Mouse (Mus musculus): ENCODE data around the gene Cfap36.

DNA sequence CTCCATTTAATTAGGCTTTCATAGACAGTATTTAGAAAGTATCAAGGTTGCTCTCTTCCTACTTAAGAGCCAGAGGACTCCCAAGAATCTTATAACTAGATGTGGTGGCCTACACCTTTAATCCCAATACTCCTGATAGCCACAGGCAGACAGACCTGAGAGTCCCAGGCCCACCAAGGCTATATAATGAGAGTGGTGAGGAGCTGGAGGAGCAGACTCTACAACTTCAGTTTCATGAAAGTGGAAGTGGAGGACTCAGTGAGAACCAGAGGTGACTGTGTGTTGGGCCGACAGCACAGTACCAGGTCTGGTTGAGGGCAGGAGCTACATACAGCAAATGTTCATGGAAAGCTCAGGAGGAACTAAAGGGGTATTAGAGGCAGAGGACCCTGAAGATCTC, 516 bp upstream of the Cfap36 start:
- TF ChIP-seq CTCF (IDR thresholded peaks at IDR 0.05; ENCODE audit: control insufficient read depth, insufficient read depth, insufficient replicate concordance, low read depth, low read length), result no peak
- TF ChIP-seq POLR2A (IDR thresholded peaks at IDR 0.05; ENCODE audit: control insufficient read depth, low read depth, low read length), result no peak
